Mouse (Mus musculus) left cerebral cortex, adult 11 months (tissue): ENCODE results near the gene Atad5.
"Not testable (repeated sequence)": the region's sequence is repeated elsewhere in the genome, so short reads cannot be mapped to it uniquely, and the experiment has no call there.

Experiments
- DNase-seq: peaks from one replicate; pipeline ENCODE4 v3.0.0; 2022; ENCODE audit warnings: low spot score

Atad5 gene

GRCm38 (mm10) chr11:80181021-80181749 is 92.0 kb downstream of the Atad5 start:
- DNase-seq = no peak

- DNase-seq = not testable (repeated sequence)
Measured at GRCm38 (mm10) chr11:80183054-80183704, 94.0 kb downstream of the Atad5 start.

GRCm38 (mm10) chr11:80183705-80184255 is 94.6 kb downstream of the Atad5 start, which contains the start of gene Rnf135:
Gene Rnf135, plus strand, starts transcription at chr11:80183851.
- DNase-seq = peak; percentile 65

GRCm38 (mm10) chr11:80184531-80185071 is 95.4 kb downstream of the Atad5 start:
- DNase-seq = no peak
